Mouse (Mus musculus) G1E (cell line): ENCODE data around the gene Gys2.

Experiments
- CTCF ChIP-seq: IDR thresholded peaks from 2 replicates; pipeline ENCODE4 v1.5.1; 2012; ENCODE audit warnings: low read depth, low read length, inconsistent platforms, mixed read lengths
- GATA1 ChIP-seq: IDR thresholded peaks from 2 replicates; pipeline ENCODE4 v1.6.1; 2012; ENCODE audit warnings: borderline replicate concordance, low read length, inconsistent platforms, mixed read lengths
- GATA2 ChIP-seq: IDR thresholded peaks from 2 replicates; pipeline ENCODE4 v1.6.1; 2012; ENCODE audit warnings: low read depth, low read length, inconsistent platforms, borderline replicate concordance
- POLR2AphosphoS5 ChIP-seq: IDR thresholded peaks from 2 replicates; pipeline ENCODE4 v1.6.1; 2012; ENCODE audit warnings: low read depth, low read length, inconsistent platforms; ENCODE audit not compliant: insufficient replicate concordance
- TAL1 ChIP-seq: conservative IDR thresholded peaks from 2 replicates; pipeline ENCODE4 v1.6.1; 2012; ENCODE audit warnings: low read depth, low read length, inconsistent platforms, mixed read lengths

DNA sequence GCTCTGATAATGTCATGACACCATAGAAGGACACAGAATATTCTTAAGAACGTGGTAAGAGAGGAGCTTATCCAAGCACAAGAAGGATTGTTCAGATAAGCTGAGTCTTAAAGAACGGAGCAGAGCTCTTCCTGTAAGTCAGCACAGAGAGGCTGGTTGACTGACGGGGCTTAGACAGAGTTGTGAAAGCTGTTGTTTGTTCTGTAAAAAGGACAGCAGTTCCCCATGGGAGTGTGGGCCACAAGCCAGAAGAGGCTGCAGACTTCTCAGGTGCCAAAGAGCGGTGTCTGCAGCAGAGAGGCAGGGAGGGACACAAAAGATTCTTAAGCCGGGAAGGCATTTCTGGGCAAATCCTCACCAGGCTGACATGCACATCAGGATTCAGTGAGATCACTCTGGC lies 78.2 kb downstream of the Gys2 start:
- TF ChIP-seq CTCF, result no peak
- no peak for TF ChIP-seq GATA1
- TF ChIP-seq TAL1, result no peak
- no peak for TF ChIP-seq GATA2
- no peak for TF ChIP-seq POLR2AphosphoS5
